Mouse (Mus musculus): ENCODE data around the gene Fam163a. TPM values are rescaled to one million over a fixed set of nuclear protein-coding genes. Genes with fewer than 3 reads are reported as not detected.
"Not testable (repeated sequence)": the region's sequence is repeated elsewhere in the genome, so short reads cannot be mapped to it uniquely, and the experiment has no call there.

Gene Fam163a
- polyA plus RNA-seq (2016; fragmentation: Nextera tagmentation; extraction: Ambion mirVana) = 3.0 and 3.6 TPM in 2 replicates

DNA sequence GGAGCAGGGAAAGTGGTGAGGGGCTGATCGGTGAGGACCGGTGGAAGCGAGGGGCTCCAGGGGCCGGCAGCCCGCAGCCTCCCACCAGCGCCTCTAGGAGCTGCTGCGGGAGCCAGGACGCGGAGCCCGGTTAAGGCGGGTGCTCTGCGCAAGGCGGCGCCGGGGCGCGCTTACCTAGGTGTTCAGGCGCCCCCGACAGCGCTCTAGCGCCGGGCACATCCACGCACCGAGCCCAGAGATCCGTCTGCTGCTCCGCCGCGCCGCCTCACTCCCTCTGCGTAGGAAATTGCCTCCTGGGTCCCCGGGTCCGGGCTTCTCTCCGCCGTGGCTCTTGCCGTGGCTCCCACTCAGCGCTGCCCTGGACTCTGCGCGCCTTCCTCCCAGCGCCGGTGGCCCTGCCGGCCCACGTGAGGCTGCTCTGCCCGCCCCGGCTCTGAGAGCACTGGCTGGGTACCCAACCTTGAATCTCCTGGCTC is at the start of gene Fam163a:
Gene Fam163a (minus strand): TSS at position 371 of the 476 bp plus-strand sequence.
- Histone ChIP-seq H3K36me3 (no peaks in the 10 kb centered on the region), H3K27ac (ENCODE audit: poor library complexity, severe bottlenecking) (no peak within 1 kb of the TSS), H3K9me3 (replicated peaks) (0 out of 2 replicates have a peak, but pooled peaks cover 5% of the 10 kb centered on the region), H3K4me3 (peak within 1 kb of the TSS; percentile 60), H3K4me1 (replicated peaks) (peaks cover 26% of the 10 kb centered on the region), H3K9ac (peak within 1 kb of the TSS; percentile 73), H3K27me3 (replicated peaks) (peaks cover 47% of the 10 kb centered on the region), H3K4me2 (peak within 1 kb of the TSS; percentile 94)
- peak; percentile 60 for ATAC-seq (ENCODE audit: insufficient number of reproducible peaks, low FRiP score)
- 0% methylated on average over 44 of the region's 44 CpGs for WGBS

DNA sequence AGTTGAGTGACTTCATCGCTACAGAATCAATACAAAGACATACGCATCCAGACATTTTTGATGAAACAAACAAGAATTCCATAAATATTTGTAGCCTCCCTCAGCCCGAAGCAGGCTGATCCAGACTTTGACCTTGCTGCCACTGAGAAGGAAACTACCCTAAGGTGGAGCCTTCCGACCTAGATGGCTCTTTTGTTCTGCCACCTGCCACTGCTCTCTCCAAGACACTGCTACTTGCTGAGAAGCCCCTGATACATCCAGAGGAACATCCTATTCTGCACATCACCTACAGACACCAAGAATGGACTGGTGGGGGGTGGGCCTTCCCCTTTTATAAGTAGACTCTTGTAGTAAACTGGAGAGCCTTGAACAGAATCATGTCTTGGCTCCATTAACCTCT is 46.3 kb upstream of the Fam163a start:
- H3K9me3 ChIP-seq (replicated peaks); ATAC-seq (ENCODE audit: insufficient number of reproducible peaks, low FRiP score); H3K27ac ChIP-seq (ENCODE audit: poor library complexity, severe bottlenecking); H3K9ac ChIP-seq; H3K4me1 ChIP-seq (replicated peaks); H3K4me2 ChIP-seq; H3K27me3 ChIP-seq (replicated peaks); H3K4me3 ChIP-seq; H3K36me3 ChIP-seq: not testable (repeated sequence)
- 74% methylated on average over 4 of the region's 4 CpGs for WGBS

DNA sequence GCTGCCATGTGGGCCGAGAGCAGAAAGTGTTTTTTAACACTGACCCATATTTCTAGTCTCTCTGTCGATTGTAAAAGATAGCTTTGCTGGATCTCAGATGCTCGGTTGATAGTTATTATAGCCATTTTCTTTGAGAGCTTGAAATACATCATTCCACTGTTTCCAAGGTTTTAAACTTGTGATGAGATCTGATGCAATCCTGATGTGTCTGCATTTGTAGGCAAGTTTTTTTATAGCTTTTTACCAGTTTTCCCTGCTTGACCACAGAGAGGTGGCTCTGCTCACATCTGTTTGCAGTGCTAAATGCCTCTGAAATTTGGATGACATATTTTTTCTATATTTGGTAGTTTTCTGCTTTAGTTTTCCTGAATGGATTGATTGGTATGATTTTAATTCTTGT is 43.1 kb upstream of the Fam163a start:
- no peak overlapping the region for H3K4me3 ChIP-seq
- no peaks in the 10 kb centered on the region for H3K9me3 ChIP-seq (replicated peaks)
- H3K9ac ChIP-seq = no peak overlapping the region
- no peaks in the 10 kb centered on the region for H3K4me1 ChIP-seq (replicated peaks)
- H3K27me3 ChIP-seq (replicated peaks) = 0 out of 2 replicates have a peak, but pooled peaks cover 3% of the 10 kb centered on the region
- 71% methylated on average over 3 of the region's 3 CpGs for WGBS
- no peaks in the 10 kb centered on the region for H3K36me3 ChIP-seq
- H3K27ac ChIP-seq (ENCODE audit: poor library complexity, severe bottlenecking) = no peak overlapping the region
- H3K4me2 ChIP-seq = no peak overlapping the region
- ATAC-seq (ENCODE audit: insufficient number of reproducible peaks, low FRiP score) = no peak

DNA sequence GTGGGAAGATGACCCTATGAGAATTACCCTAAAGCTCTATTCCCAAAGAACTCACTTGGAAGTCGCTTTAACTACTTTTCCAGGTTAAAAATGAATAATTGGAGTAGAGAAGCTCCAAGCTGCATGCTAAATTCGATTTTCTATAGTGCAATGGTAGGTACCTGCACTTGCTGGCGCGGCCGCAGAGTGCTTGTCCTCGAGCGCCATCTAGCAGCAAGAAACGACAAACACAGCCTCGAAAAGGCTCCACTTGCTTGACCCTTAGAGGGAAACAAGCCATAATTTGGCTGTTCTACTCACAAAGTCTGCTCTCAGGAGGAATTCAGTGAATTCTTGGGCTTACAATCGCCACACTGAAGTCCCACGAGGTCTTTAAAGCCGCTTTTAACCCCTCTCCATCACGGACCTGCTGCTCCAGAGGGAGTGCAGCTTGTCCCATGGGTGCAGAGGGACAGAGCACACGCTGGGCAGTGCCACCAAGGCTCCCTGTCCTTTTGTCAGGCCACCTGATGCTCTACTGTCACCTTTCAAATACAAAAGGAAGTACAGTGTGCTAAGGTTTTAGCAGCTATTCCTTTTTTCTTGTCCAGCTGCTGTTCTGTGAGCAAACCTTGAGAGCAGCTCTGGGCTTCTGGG is 37.0 kb upstream of the Fam163a start:
- WGBS = 10% methylated on average over 14 of the region's 14 CpGs
- H3K27ac ChIP-seq (ENCODE audit: poor library complexity, severe bottlenecking) = no peak overlapping the region
- no peaks in the 10 kb centered on the region for H3K36me3 ChIP-seq
- H3K9ac ChIP-seq = no peak overlapping the region
- no peaks in the 10 kb centered on the region for H3K9me3 ChIP-seq (replicated peaks)
- H3K4me2 ChIP-seq = no peak overlapping the region
- no peak overlapping the region for H3K4me3 ChIP-seq
- 0 out of 2 replicates have a peak, but pooled peaks cover 9% of the 10 kb centered on the region for H3K27me3 ChIP-seq (replicated peaks)
- ATAC-seq (ENCODE audit: insufficient number of reproducible peaks, low FRiP score) = no peak
- H3K4me1 ChIP-seq (replicated peaks) = no peaks in the 10 kb centered on the region

DNA sequence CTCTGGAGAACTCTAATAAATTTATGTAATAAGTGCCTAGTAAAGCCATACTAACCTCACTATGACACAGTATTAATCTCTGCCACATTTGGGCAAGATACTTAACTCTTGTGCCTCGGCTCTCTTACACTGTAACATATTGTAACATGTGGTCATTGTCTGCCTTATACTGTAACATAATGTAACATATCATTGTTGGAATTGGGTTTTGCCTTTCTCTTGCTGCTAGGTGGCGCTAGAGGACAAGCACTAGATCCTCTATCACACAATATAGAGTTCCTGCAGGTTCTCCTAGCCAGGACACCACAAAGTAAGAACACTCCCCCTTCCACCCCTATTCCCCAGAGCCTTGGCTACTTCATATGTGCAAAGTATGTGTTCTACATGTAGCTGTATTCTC is 36.2 kb upstream of the Fam163a start:
- Histone ChIP-seq H3K9ac (no peak overlapping the region), H3K27me3 (replicated peaks) (0 out of 2 replicates have a peak, but pooled peaks cover 9% of the 10 kb centered on the region), H3K36me3 (no peaks in the 10 kb centered on the region), H3K4me3 (no peak overlapping the region), H3K27ac (ENCODE audit: poor library complexity, severe bottlenecking) (no peak overlapping the region), H3K4me2 (no peak overlapping the region), H3K4me1 (replicated peaks) (no peaks in the 10 kb centered on the region), H3K9me3 (replicated peaks) (no peaks in the 10 kb centered on the region)
- no peak for ATAC-seq (ENCODE audit: insufficient number of reproducible peaks, low FRiP score)
- WGBS = 35% methylated on average over 2 of the region's 2 CpGs

DNA sequence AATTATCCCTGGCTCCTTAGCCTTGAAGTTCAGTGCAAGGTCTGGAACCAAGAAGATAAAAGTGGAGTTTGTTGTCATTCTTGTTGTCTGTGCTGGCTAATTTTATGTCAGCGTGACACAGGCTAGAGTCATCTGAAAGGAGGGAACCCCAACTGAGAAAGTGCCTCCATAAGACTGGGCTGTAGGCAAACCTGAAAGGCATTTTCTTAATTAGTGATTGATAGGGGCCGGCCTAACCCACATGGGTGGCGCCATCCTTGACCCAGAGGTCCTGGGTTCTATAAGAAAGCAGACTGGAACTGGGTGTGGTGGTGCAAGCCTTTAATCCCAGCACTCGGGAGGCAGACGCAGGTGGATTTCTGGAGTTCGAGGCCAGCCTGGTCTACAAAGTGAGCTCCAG is 26.3 kb upstream of the Fam163a start:
- peak; percentile 9; the same call in 1 of the 2 replicates for ATAC-seq (ENCODE audit: insufficient number of reproducible peaks, low FRiP score)
- no peaks in the 10 kb centered on the region for H3K27me3 ChIP-seq (replicated peaks)
- H3K36me3 ChIP-seq = no peaks in the 10 kb centered on the region
- no peak overlapping the region for H3K4me2 ChIP-seq
- H3K9me3 ChIP-seq (replicated peaks) = 0 out of 2 replicates have a peak, but pooled peaks cover 3% of the 10 kb centered on the region
- 88% methylated on average over 6 of the region's 6 CpGs for WGBS
- peaks cover 22% of the 10 kb centered on the region for H3K4me1 ChIP-seq (replicated peaks)
- no peak overlapping the region for H3K4me3 ChIP-seq
- H3K9ac ChIP-seq = no peak overlapping the region
- H3K27ac ChIP-seq (ENCODE audit: poor library complexity, severe bottlenecking) = peak overlapping the region; percentile 55

DNA sequence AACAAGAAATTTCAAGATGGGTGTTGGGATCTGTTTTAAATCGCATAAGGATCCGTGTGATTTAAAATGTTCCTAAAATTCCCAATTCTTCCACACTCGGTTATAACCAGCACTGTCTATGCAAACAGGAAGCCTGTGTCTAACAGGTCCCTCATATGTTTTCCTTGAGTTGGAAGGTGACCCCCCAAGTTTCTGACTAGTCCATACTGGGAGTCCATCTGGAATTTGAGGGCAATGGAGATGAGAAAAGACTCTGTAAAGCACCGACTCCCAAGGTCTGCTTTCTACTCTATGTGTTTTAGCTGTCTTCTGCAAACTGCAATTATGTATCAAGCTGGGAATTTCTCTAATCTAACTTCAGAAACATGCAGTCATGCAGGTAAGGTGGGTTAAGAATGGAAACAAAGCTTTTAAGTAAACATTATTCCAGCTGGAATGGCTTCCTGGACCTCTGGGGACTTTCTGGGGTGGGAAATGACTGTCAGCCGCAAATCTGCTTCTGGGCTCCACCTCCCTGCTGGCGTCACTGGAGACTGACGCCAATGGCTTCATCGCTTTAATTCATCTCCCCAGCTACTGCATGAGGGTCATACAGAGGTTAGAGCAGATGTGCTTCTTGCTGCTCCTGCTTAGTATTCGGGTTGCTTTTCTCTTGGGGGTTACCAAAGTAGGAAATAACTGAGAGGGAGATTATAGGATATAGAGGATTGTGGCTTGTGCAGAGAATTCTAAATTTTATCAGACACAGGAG is 25.7 kb upstream of the Fam163a start:
- peaks cover 22% of the 10 kb centered on the region for H3K4me1 ChIP-seq (replicated peaks)
- no peak overlapping the region for H3K4me3 ChIP-seq
- H3K27ac ChIP-seq (ENCODE audit: poor library complexity, severe bottlenecking) = peak overlapping the region; percentile 55
- H3K4me2 ChIP-seq = peak overlapping the region; percentile 8; the same call in 1 of the 2 replicates
- H3K36me3 ChIP-seq = no peaks in the 10 kb centered on the region
- no peak overlapping the region for H3K9ac ChIP-seq
- H3K9me3 ChIP-seq (replicated peaks) = 0 out of 2 replicates have a peak, but pooled peaks cover 3% of the 10 kb centered on the region
- WGBS = 34% methylated on average over 9 of the region's 9 CpGs
- peak; percentile 63 for ATAC-seq (ENCODE audit: insufficient number of reproducible peaks, low FRiP score)
- no peaks in the 10 kb centered on the region for H3K27me3 ChIP-seq (replicated peaks)

DNA sequence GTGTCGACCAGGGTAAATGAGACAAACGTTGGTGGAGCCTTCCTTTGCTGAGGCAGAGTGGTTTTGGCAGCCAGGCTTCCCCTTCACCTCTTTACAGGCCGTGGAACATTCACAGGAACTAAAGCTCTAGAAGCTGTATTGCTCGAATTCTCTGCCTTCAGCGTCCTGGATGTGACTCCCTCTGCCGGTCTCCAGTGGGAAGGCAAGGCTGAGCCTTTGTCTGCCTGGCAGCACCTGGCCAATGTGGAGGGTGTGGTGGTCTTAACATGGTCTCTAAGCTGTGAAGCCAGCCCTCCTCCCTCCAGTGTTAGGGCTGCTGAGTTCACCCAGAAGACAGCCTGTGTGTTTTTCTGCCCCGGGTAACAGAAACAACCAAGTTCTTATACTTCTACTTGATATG is 24.6 kb upstream of the Fam163a start:
- no peak overlapping the region for H3K4me3 ChIP-seq
- H3K27me3 ChIP-seq (replicated peaks) = no peaks in the 10 kb centered on the region
- H3K4me2 ChIP-seq = no peak overlapping the region
- H3K27ac ChIP-seq (ENCODE audit: poor library complexity, severe bottlenecking) = no peak overlapping the region
- H3K9ac ChIP-seq = no peak overlapping the region
- WGBS = 22% methylated on average over 7 of the region's 7 CpGs
- H3K4me1 ChIP-seq (replicated peaks) = peaks cover 22% of the 10 kb centered on the region
- H3K36me3 ChIP-seq = no peaks in the 10 kb centered on the region
- H3K9me3 ChIP-seq (replicated peaks) = 0 out of 2 replicates have a peak, but pooled peaks cover 3% of the 10 kb centered on the region
- peak; percentile 51; the same call in 1 of the 2 replicates for ATAC-seq (ENCODE audit: insufficient number of reproducible peaks, low FRiP score)

DNA sequence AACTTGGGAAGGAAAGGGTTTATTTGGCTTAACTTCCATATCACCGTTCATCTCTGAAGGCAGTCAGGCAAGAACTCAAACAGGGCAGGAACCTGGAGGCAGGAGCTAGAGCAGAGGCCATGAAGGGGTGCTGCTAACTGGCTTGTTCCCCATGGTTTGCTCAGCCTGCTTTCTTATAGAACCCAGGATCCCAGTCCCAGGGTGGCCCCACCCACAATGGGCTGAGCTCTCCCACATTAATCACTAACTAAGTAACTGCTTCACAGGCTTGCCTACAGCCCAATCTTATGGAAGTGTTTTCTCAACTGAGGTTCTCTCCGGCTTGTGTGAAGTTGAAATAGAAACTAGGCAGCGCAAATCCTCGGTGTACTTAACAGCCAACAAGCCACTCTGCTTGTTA is 23.9 kb upstream of the Fam163a start:
- H3K9ac ChIP-seq = no peak overlapping the region
- ATAC-seq (ENCODE audit: insufficient number of reproducible peaks, low FRiP score) = no peak
- no peak overlapping the region for H3K4me2 ChIP-seq
- H3K36me3 ChIP-seq = no peaks in the 10 kb centered on the region
- no peak overlapping the region for H3K27ac ChIP-seq (ENCODE audit: poor library complexity, severe bottlenecking)
- H3K4me3 ChIP-seq = no peak overlapping the region
- peaks cover 22% of the 10 kb centered on the region for H3K4me1 ChIP-seq (replicated peaks)
- no peaks in the 10 kb centered on the region for H3K27me3 ChIP-seq (replicated peaks)
- WGBS = 80% methylated on average over 4 of the region's 4 CpGs
- no peaks in the 10 kb centered on the region for H3K9me3 ChIP-seq (replicated peaks)

DNA sequence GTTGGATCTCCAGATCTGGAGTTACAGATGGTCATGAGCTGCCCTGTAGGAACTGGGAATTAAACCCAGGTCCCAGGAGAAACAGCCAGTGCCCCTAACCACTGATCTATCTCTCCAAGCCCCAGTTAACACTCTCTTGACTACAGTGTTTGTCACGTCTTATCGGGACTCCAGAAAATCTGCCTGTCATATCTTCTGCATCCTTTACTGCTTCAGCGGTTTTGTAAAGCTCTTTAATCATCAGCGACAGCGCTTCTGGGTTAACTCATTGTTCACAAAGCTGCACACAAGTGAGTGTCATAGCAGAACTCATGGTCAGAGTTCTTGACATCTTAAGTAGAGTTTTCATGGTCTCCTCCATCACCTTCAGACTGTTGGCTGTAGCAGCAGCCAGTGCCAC is 22.1 kb upstream of the Fam163a start:
- no peak overlapping the region for H3K4me2 ChIP-seq
- H3K9ac ChIP-seq = no peak overlapping the region
- no peak overlapping the region for H3K27ac ChIP-seq (ENCODE audit: poor library complexity, severe bottlenecking)
- H3K27me3 ChIP-seq (replicated peaks) = no peaks in the 10 kb centered on the region
- no peaks in the 10 kb centered on the region for H3K9me3 ChIP-seq (replicated peaks)
- WGBS = 46% methylated on average over 5 of the region's 5 CpGs
- ATAC-seq (ENCODE audit: insufficient number of reproducible peaks, low FRiP score) = no peak
- peaks cover 39% of the 10 kb centered on the region for H3K4me1 ChIP-seq (replicated peaks)
- no peaks in the 10 kb centered on the region for H3K36me3 ChIP-seq
- H3K4me3 ChIP-seq = no peak overlapping the region

DNA sequence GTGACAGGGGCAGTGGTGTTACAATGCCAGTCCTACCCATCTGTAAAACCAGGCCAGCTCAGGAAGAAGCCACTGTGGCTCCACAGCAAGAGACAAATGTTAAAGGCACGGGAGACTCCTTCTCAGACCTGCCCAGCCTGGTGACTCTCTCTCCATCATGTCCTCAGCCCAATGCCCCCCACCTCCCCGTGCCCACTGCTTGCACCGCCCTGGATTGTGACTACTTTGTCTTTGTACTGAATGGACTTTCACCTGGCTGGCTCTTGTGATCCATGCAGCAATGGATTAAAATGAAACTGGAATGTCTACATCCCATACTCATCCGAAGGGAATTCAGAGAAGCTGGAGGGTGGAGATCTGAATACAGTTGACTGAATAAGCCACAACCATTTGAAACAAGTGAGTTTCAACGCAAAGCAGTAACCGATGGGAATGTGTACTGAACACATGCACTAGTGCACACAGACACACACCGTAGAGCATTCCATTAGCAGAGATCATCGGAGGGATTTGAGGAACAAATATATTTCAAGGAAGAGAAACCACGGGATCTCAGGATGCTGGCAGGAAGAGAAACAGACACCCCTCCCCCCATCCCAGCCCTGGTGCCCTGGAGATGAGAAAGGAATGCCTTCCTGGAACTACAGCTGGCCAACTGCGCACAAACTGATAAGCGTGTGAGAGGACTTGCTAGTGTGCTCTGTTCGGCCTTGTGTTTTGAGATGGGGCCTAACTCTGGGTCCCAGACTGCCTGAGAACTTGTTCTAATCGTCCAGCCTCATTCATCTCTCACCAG is 17.6 kb upstream of the Fam163a start:
- Histone ChIP-seq H3K9me3 (replicated peaks) (no peaks in the 10 kb centered on the region), H3K27ac (ENCODE audit: poor library complexity, severe bottlenecking) (peak overlapping the region; percentile 61), H3K36me3 (no peaks in the 10 kb centered on the region), H3K9ac (peak overlapping the region; percentile 43; the same call in 1 of the 2 replicates), H3K4me3 (no peak overlapping the region), H3K4me1 (replicated peaks) (peaks cover 55% of the 10 kb centered on the region), H3K4me2 (peak overlapping the region; percentile 42), H3K27me3 (replicated peaks) (no peaks in the 10 kb centered on the region)
- peak; percentile 90 for ATAC-seq (ENCODE audit: insufficient number of reproducible peaks, low FRiP score)
- 32% methylated on average over 13 of the region's 13 CpGs for WGBS
